Mouse (Mus musculus) left cerebral cortex, postnatal 14 days (tissue): ENCODE measurements around the gene Baiap2l1. TPM values are rescaled to one million over a fixed set of nuclear protein-coding genes. Genes with fewer than 3 reads are reported as not detected.
"Not testable (repeated sequence)": the region's sequence is repeated elsewhere in the genome, so short reads cannot be mapped to it uniquely, and the experiment has no call there.

Source experiments
- DNase-seq, 2 experiments: peaks; one replicate each; pipeline ENCODE4 v3.0.0; 2021 to 2022; ENCODE audit warnings: low spot score in 2 of 2, mixed read lengths in 1 of 2
- intact Hi-C: fragments of 180-260 bp; cut with DNase I; formaldehyde crosslinking; loops from one replicate; pipeline ENCODE4 v1.15.1; 2025
- total RNA-seq, 2 experiments: library from RNA; stranded (reverse); gene quantifications; 2 replicates each; pipeline ENCODE4 v1.2.3; 2021

Baiap2l1 gene
- total RNA-seq, 2 experiments from 2014 or later: 0.42 to 0.70 TPM

- intact Hi-C loops: no loop called here
- no peak for DNase-seq
Observed at GRCm38 (mm10) chr5:144356776-144357455, 996 bp downstream of the Baiap2l1 start.

GRCm38 (mm10) chr5:144352250-144353047 is 5.5 kb downstream of the Baiap2l1 start:
- no peak for DNase-seq
- intact Hi-C loops: no loop called here

- intact Hi-C loops: no loop called here
Observed at GRCm38 (mm10) chr5:144351185-144351584, 6.7 kb downstream of the Baiap2l1 start.

GRCm38 (mm10) chr5:144344592-144344991 is 13.3 kb downstream of the Baiap2l1 start:
- intact Hi-C loops: no loop called here
- DNase-seq: no peak

More at GRCm38 (mm10) chr5:144351185-144351584, 6.7 kb downstream of the Baiap2l1 start:
- no peak for DNase-seq

GRCm38 (mm10) chr5:144341085-144341484 is 16.8 kb downstream of the Baiap2l1 start:
- no peak for DNase-seq
- intact Hi-C loops: no loop called here

GRCm38 (mm10) chr5:144338787-144339186 is 19.1 kb downstream of the Baiap2l1 start:
- intact Hi-C loops: no loop called here
- DNase-seq: no peak

GRCm38 (mm10) chr5:144335357-144335756 is 22.6 kb downstream of the Baiap2l1 start:
- intact Hi-C loops, DNase-seq: not testable (repeated sequence)

GRCm38 (mm10) chr5:144334010-144334409 is 23.9 kb downstream of the Baiap2l1 start:
- DNase-seq: no peak
- intact Hi-C loops: no loop called here

- no peak for DNase-seq
- intact Hi-C loops: no loop called here
Observed at GRCm38 (mm10) chr5:144322717-144323116, 35.2 kb downstream of the Baiap2l1 start.

- no peak for DNase-seq
- intact Hi-C loops: no loop called here
Observed at GRCm38 (mm10) chr5:144321681-144322080, 36.2 kb downstream of the Baiap2l1 start.

- intact Hi-C loops: no loop called here
- DNase-seq: no peak
Observed at GRCm38 (mm10) chr5:144318286-144318685, 39.6 kb downstream of the Baiap2l1 start.

GRCm38 (mm10) chr5:144317426-144317825 is 40.5 kb downstream of the Baiap2l1 start:
- no peak for DNase-seq
- intact Hi-C loops: no loop called here

GRCm38 (mm10) chr5:144316442-144316841 is 41.5 kb downstream of the Baiap2l1 start:
- DNase-seq: no peak
- intact Hi-C loops: no loop called here

- intact Hi-C loops: no loop called here
Observed at GRCm38 (mm10) chr5:144314731-144315494, 43.0 kb downstream of the Baiap2l1 start.

GRCm38 (mm10) chr5:144313335-144313734 is 44.6 kb downstream of the Baiap2l1 start:
- DNase-seq: no peak
- intact Hi-C loops: no loop called here

More at GRCm38 (mm10) chr5:144314731-144315494, 43.0 kb downstream of the Baiap2l1 start:
- DNase-seq: no peak

GRCm38 (mm10) chr5:144312183-144312582 is 45.7 kb downstream of the Baiap2l1 start:
- intact Hi-C loops: no loop called here
- no peak for DNase-seq

- intact Hi-C loops: no loop called here
- no peak for DNase-seq
Observed at GRCm38 (mm10) chr5:144308929-144309328, 49.0 kb downstream of the Baiap2l1 start.

GRCm38 (mm10) chr5:144303071-144303470 is 54.8 kb downstream of the Baiap2l1 start:
- intact Hi-C loops: no loop called here
- no peak for DNase-seq

- DNase-seq: no peak
- intact Hi-C loops: no loop called here
Observed at GRCm38 (mm10) chr5:144296090-144296604, 61.8 kb downstream of the Baiap2l1 start.

- intact Hi-C loops: no loop called here
- DNase-seq: no peak
Observed at GRCm38 (mm10) chr5:144295357-144295756, 62.6 kb downstream of the Baiap2l1 start.
